Mouse (Mus musculus): ENCODE data around the gene Lad1. TPM values are rescaled to one million over a fixed set of nuclear protein-coding genes. Genes with fewer than 3 reads are reported as not detected.

The Lad1 gene
- total RNA-seq (2014; rRNA removed) (0.90 and 1.9 TPM in 2 replicates), polyA plus RNA-seq (2015; fragmentation: Nextera tagmentation; extraction: Ambion mirVana) (0.56 and 0.64 TPM in 2 replicates)

DNA sequence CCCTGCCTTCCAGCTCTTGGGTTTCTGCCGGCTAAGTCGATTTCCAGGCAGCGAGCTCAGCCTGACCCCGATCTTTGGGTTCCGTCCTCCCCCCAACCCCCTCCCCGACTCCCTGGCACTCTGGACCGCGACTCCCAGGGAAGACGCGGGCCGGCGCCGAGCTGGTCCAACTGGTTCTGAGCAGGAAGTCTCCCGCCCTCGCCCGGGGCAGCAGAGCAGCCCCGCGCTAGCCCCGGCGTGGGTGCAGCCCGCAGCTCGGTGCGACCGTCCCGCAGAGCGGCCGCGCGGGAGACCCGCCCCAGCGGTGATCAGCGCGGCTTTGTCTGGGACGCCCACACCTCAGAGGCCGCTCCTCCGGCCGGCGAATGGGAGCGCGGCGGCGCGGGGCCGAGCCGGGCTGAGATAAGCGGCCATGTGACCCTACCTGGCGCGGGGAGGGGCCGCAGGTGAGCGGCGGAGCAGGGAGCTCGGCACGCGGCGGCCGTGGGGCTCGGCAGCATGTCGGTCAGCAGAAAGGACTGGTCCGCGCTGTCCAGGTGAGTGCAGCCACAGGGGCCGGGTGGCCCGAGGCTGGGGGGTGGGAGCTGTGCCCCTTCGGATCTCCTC is at the start of gene Lad1:
Gene Lad1 (plus strand): TSS at position 118 of the 606 bp plus-strand sequence.
- TF ChIP-seq CTCF (IDR thresholded peaks at IDR 0.05), result no peak
- under 1% methylated on average over 52 of the region's 63 CpGs for WGBS

DNA sequence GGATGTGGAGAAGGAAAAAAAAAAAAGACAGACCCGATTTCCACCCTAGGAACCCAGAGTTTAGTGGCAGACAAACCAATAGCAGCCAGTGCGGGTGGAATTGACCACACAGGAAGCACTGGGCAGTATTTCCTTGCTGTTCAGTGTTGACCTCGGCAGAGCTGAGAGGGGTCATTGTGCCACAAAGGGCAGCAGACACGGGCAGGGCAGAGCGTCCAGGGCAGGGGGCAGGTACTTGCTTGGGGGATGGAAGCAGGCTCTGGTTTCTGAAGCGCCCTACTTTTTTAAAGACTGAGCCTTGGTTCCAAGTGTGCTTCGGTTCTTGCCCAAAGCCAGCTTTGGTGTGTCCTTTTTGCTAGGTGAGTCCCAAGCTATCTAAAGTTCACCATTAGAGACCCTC is 48.2 kb upstream of the Lad1 start:
- Histone ChIP-seq H3K9me3 (ENCODE audit: low read length) (no peaks in the 10 kb centered on the region), H3K4me2 (ENCODE audit: low read depth, low read length, poor library complexity, severe bottlenecking) (no peak overlapping the region), H3K4me3 (ENCODE audit: low read depth, low read length) (no peak overlapping the region), H3K9ac (replicated peaks; ENCODE audit: low read length, poor library complexity, severe bottlenecking) (no peak overlapping the region), H3K27ac (ENCODE audit: low read depth, low read length) (no peak overlapping the region), H3K4me1 (ENCODE audit: insufficient read depth, low read length) (peaks cover 12% of the 10 kb centered on the region; the same call in 1 of the 2 replicates), H3K27me3 (ENCODE audit: insufficient read depth, low read length) (no peaks in the 10 kb centered on the region), H3K36me3 (ENCODE audit: insufficient read depth, low read length) (no peaks in the 10 kb centered on the region)
- 87% methylated on average over 7 of the region's 7 CpGs for WGBS
- ATAC-seq (ENCODE audit: low FRiP score) (no peak), DNase-seq (ENCODE audit: low spot score) (no peak)
- no peak for TF ChIP-seq CTCF (IDR thresholded peaks at IDR 0.05)

More for the DNA sequence above, at the start of gene Lad1:
- Histone ChIP-seq H3K4me2 (ENCODE audit: low read depth, low read length, poor library complexity, severe bottlenecking) (peak within 1 kb of the TSS; percentile 99), H3K36me3 (ENCODE audit: insufficient read depth, low read length) (no peaks in the 10 kb centered on the region), H3K9ac (replicated peaks; ENCODE audit: low read length, poor library complexity, severe bottlenecking) (peak within 1 kb of the TSS; percentile 68), H3K4me1 (ENCODE audit: insufficient read depth, low read length) (no peaks in the 10 kb centered on the region), H3K4me3 (ENCODE audit: low read depth, low read length) (peak within 1 kb of the TSS; percentile 70), H3K27ac (ENCODE audit: low read depth, low read length) (no peak within 1 kb of the TSS), H3K9me3 (ENCODE audit: low read length) (no peaks in the 10 kb centered on the region), H3K27me3 (ENCODE audit: insufficient read depth, low read length) (peaks cover 27% of the 10 kb centered on the region)
- peak; percentile 50 for ATAC-seq (ENCODE audit: low FRiP score)
- DNase-seq (ENCODE audit: low spot score), result no peak

DNA sequence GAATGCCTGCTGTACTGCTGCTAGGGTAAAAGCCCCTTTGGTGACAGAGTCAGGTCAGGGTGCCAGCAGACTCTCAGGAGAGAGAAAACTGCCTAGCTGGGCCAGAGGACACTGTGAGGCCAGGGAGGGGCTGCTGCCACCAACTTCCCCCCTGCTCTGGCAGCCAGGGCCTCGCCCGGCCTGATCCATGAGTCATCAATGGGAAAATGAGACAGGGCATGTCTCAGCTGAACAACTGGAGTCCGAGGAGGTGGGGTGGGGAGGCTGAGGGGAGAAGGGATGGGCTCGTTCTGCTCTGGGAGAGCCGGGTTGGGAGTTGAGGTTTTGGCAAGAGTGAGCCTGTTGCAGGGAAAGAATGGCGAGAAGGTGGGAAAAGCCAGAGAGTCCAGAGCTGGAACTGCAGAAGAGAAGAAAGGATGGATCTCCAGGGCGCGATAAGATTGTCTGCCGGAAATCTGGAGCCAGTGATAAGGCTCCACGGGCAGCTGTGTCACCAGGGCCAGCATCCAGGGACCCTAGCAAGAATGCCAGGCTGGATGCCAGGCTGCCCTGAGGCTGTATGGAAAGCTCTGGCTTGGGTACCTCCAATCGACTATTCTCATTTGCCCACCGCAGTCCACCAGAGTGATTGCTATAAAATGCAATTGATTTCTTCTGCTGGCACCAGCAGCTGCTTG is 47.4 kb upstream of the Lad1 start:
- H3K4me2 ChIP-seq (ENCODE audit: low read depth, low read length, poor library complexity, severe bottlenecking), result no peak overlapping the region
- no peaks in the 10 kb centered on the region for H3K36me3 ChIP-seq (ENCODE audit: insufficient read depth, low read length)
- no peak for ATAC-seq (ENCODE audit: low FRiP score)
- no peak overlapping the region for H3K9ac ChIP-seq (replicated peaks; ENCODE audit: low read length, poor library complexity, severe bottlenecking)
- no peak for DNase-seq (ENCODE audit: low spot score)
- H3K27me3 ChIP-seq (ENCODE audit: insufficient read depth, low read length), result no peaks in the 10 kb centered on the region
- H3K27ac ChIP-seq (ENCODE audit: low read depth, low read length), result no peak overlapping the region
- no peak overlapping the region for H3K4me3 ChIP-seq (ENCODE audit: low read depth, low read length)
- no peaks in the 10 kb centered on the region for H3K9me3 ChIP-seq (ENCODE audit: low read length)
- 54% methylated on average over 12 of the region's 12 CpGs for WGBS
- H3K4me1 ChIP-seq (ENCODE audit: insufficient read depth, low read length), result peaks cover 8% of the 10 kb centered on the region; the same call in 1 of the 2 replicates
- no peak for TF ChIP-seq CTCF (IDR thresholded peaks at IDR 0.05)

DNA sequence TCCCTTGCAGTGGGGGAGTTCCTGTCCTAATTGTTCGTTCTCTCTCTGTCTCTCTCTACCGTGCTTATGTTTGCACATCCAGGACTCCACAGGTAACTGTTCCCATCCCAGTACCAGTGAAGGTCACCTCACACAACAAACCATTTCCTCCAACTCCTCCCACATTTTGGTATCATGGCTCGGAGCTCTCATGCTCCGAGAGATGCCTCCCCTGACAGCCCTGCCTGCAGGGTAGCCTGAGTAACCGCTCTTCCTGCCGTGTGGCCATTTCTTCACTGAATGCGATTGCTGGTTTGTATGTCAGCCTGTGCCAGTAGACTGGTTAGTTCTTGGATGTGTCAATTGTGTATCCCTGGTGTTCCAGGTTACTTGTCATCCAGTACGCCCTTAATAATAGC is 46.8 kb upstream of the Lad1 start:
- no peak overlapping the region for H3K9ac ChIP-seq (replicated peaks; ENCODE audit: low read length, poor library complexity, severe bottlenecking)
- peaks cover 8% of the 10 kb centered on the region; the same call in 1 of the 2 replicates for H3K4me1 ChIP-seq (ENCODE audit: insufficient read depth, low read length)
- TF ChIP-seq CTCF (IDR thresholded peaks at IDR 0.05), result no peak
- ATAC-seq (ENCODE audit: low FRiP score) (no peak), DNase-seq (ENCODE audit: low spot score) (no peak)
- no peak overlapping the region for H3K4me2 ChIP-seq (ENCODE audit: low read depth, low read length, poor library complexity, severe bottlenecking)
- no peaks in the 10 kb centered on the region for H3K27me3 ChIP-seq (ENCODE audit: insufficient read depth, low read length)
- no peaks in the 10 kb centered on the region for H3K9me3 ChIP-seq (ENCODE audit: low read length)
- no peaks in the 10 kb centered on the region for H3K36me3 ChIP-seq (ENCODE audit: insufficient read depth, low read length)
- no peak overlapping the region for H3K4me3 ChIP-seq (ENCODE audit: low read depth, low read length)
- WGBS, result 52% methylated on average over 8 of the region's 8 CpGs
- H3K27ac ChIP-seq (ENCODE audit: low read depth, low read length), result no peak overlapping the region

DNA sequence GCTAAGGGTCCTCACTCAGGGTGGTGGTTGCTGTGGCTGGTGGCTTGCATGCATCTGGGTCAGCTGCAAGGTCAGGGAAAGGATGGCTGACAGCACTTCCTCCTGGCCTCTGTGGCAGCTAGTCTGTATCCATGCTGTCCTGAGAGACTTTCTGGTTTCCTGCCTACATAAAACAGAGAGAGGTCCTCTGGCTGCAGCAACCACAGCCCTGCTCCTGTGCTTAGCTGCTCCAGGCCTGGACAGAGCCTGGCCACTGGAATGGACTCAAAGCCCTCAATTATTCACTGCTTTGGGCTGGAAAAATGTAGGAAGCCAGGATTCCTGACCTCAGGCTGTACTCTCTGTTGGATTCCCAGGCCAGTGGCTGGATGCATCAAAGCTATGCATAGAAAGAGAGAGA is 41.8 kb upstream of the Lad1 start:
- Histone ChIP-seq H3K4me2 (ENCODE audit: low read depth, low read length, poor library complexity, severe bottlenecking) (no peak overlapping the region), H3K27ac (ENCODE audit: low read depth, low read length) (no peak overlapping the region), H3K9ac (replicated peaks; ENCODE audit: low read length, poor library complexity, severe bottlenecking) (no peak overlapping the region), H3K9me3 (ENCODE audit: low read length) (no peaks in the 10 kb centered on the region), H3K27me3 (ENCODE audit: insufficient read depth, low read length) (no peaks in the 10 kb centered on the region), H3K4me3 (ENCODE audit: low read depth, low read length) (no peak overlapping the region), H3K4me1 (ENCODE audit: insufficient read depth, low read length) (0 out of 2 replicates have a peak, but pooled peaks cover 6% of the 10 kb centered on the region), H3K36me3 (ENCODE audit: insufficient read depth, low read length) (no peaks in the 10 kb centered on the region)
- no peak for TF ChIP-seq CTCF (IDR thresholded peaks at IDR 0.05)
- DNase-seq (ENCODE audit: low spot score), result no peak
- no peak for ATAC-seq (ENCODE audit: low FRiP score)

DNA sequence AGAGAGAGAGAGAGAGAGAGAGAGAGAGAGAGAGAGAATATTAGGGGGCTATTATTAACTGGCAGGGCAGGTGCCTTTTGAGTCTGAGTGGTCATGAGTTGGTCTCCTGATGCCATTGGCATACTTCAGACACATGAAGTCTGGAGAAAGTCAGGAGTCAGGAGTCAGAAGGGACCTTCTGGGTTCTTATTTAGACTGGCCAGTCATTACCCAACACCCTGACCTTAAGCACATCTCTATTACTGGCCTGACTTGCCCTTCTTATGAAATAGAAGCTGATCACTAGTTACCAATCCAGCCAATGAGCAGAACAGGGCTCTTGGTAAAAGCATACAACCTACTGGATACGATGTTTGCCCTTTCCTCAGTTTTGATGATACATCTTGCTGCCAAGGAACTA is 41.4 kb upstream of the Lad1 start:
- Histone ChIP-seq H3K9ac (replicated peaks; ENCODE audit: low read length, poor library complexity, severe bottlenecking) (no peak overlapping the region), H3K4me2 (ENCODE audit: low read depth, low read length, poor library complexity, severe bottlenecking) (no peak overlapping the region), H3K9me3 (ENCODE audit: low read length) (no peaks in the 10 kb centered on the region), H3K36me3 (ENCODE audit: insufficient read depth, low read length) (no peaks in the 10 kb centered on the region), H3K27me3 (ENCODE audit: insufficient read depth, low read length) (no peaks in the 10 kb centered on the region), H3K27ac (ENCODE audit: low read depth, low read length) (no peak overlapping the region), H3K4me3 (ENCODE audit: low read depth, low read length) (no peak overlapping the region), H3K4me1 (ENCODE audit: insufficient read depth, low read length) (0 out of 2 replicates have a peak, but pooled peaks cover 6% of the 10 kb centered on the region)
- no peak for DNase-seq (ENCODE audit: low spot score)
- 97% methylated on average over 1 of the region's 1 CpGs for WGBS
- ATAC-seq (ENCODE audit: low FRiP score), result no peak
- TF ChIP-seq CTCF (IDR thresholded peaks at IDR 0.05), result no peak
